8 mouse cellular contexts compared by ENCODE assay signal in genomic region chr4:149650493-149651193, GRCm38 (mm10). TPM values are rescaled to one million over a fixed set of nuclear protein-coding genes. Genes with fewer than 3 reads are reported as not detected.
DNase-seq lines count a peak whose midpoint lies in the region; ATAC-seq and TF ChIP-seq lines count a peak whose summit lies in the region.

No protein-coding gene starts in this region.

- H3K36me3 ChIP-seq in hindbrain, postnatal 0 days (ENCODE audit: insufficient read depth, low read length), result peaks cover 56% of the 10 kb centered on the region
- H3K36me3 ChIP-seq in midbrain, embryonic 14.5 days (ENCODE audit: control insufficient read depth, insufficient read depth, low read length), result peaks cover 100% of the 10 kb centered on the region

- H3K9ac ChIP-seq in hindbrain, postnatal 0 days (replicated peaks; ENCODE audit: low read length), result no peak overlapping the region
- no peak overlapping the region for H3K9ac ChIP-seq in midbrain, embryonic 14.5 days (replicated peaks; ENCODE audit: low read length)

- H3K4me3 ChIP-seq in hindbrain, postnatal 0 days (ENCODE audit: low read length), result no peak overlapping the region
- no peak overlapping the region for H3K4me3 ChIP-seq in midbrain, embryonic 14.5 days (replicated peaks; ENCODE audit: low read depth, low read length)

- H3K27ac ChIP-seq in hindbrain, postnatal 0 days, result no peak overlapping the region
- H3K27ac ChIP-seq in midbrain, embryonic 14.5 days (replicated peaks; ENCODE audit: low read depth, low read length), result no peak overlapping the region

- intact Hi-C loops in left cerebral cortex, postnatal 10 days (cut with DNase I), result loop anchor here (5.0 kb wide), 1 partner anchor 62 kb away; no protein-coding TSS in a partner anchor

- ATAC-seq in CD4-positive, CD25-positive, alpha-beta regulatory T cell, adult 4 months, result no peak
- peak; percentile 39; the same call in 1 of the 2 replicates for ATAC-seq in hindbrain, postnatal 0 days
- ATAC-seq in midbrain, embryonic 14.5 days (ENCODE audit: low FRiP score, low TSS enrichment), result no peak

- peak; percentile 88 for TF ChIP-seq CTCF in hindbrain, postnatal 0 days (IDR thresholded peaks at IDR 0.05; ENCODE audit: low read depth)

- no peaks in the 10 kb centered on the region for H3K9me3 ChIP-seq in hindbrain, postnatal 0 days (ENCODE audit: low read length)
- H3K9me3 ChIP-seq in midbrain, embryonic 14.5 days (ENCODE audit: control insufficient read depth, low read length), result no peaks in the 10 kb centered on the region

- H3K4me1 ChIP-seq in hindbrain, postnatal 0 days (ENCODE audit: insufficient read depth, low read length), result no peaks in the 10 kb centered on the region
- no peaks in the 10 kb centered on the region for H3K4me1 ChIP-seq in midbrain, embryonic 14.5 days (ENCODE audit: control insufficient read depth, insufficient read depth, low read length)

- 70% methylated on average over 24 of the region's 24 CpGs for WGBS in hindbrain, postnatal 0 days
- 72% methylated on average over 24 of the region's 24 CpGs for WGBS in midbrain, embryonic 14.5 days

- peak; percentile 76 for DNase-seq in CD4-positive, CD25-positive, alpha-beta regulatory T cell, adult 2 months (ENCODE audit: low read depth, low spot score)
- DNase-seq in c-Kit-negative CD71-positive TER-119-positive erythroid progenitor cells, embryonic 14.5 days (ENCODE audit: low read depth, low spot score), result peak; percentile 35
- peak; percentile 67 for DNase-seq in forelimb bud, embryonic 11.5 days (ENCODE audit: low read depth, low spot score)
- DNase-seq in hindbrain, postnatal 0 days (ENCODE audit: low spot score), result peak; percentile 83
- DNase-seq in left cerebral cortex, postnatal 10 days (ENCODE audit: extremely low spot score in 1 of 2, low spot score in 2 of 2), result peak; percentile 52 to 90
- peak; percentile 79 for DNase-seq in midbrain, embryonic 14.5 days
- peak; percentile 44 to 69 for DNase-seq in spleen, postnatal 14 days (ENCODE audit: low spot score in 2 of 2)

- no peaks in the 10 kb centered on the region for H3K27me3 ChIP-seq in hindbrain, postnatal 0 days (ENCODE audit: insufficient read depth, low read length)
- H3K27me3 ChIP-seq in midbrain, embryonic 14.5 days (ENCODE audit: control insufficient read depth, insufficient read depth, low read length), result no peaks in the 10 kb centered on the region

- no peak overlapping the region for H3K4me2 ChIP-seq in hindbrain, postnatal 0 days (ENCODE audit: low read depth, low read length)
- no peak overlapping the region for H3K4me2 ChIP-seq in midbrain, embryonic 14.5 days (ENCODE audit: low read length)

RNA-seq across cellular contexts. Expression of gene Pik3cd, which starts 51.7 kb away (rescaled TPM):
- 100 to 1,000 TPM; 102 to 179 TPM for polyA plus RNA-seq in CD4-positive, CD25-positive, alpha-beta regulatory T cell, adult 4 months (2017; shearing (Covaris generic))
- total RNA-seq in hindbrain, postnatal 0 days (2014; rRNA removed), result 17.4 and 20.8 TPM in 2 replicates
- polyA plus RNA-seq in hindbrain, postnatal 0 days (2015; fragmentation: Nextera tagmentation; extraction: Ambion mirVana), result 9.2 and 10.1 TPM in 2 replicates
- 10 to 100 TPM; 28.1 to 37.1 TPM for total RNA-seq in left cerebral cortex, postnatal 10 days (2021)
- 12.7 and 14.2 TPM in 2 replicates for polyA plus RNA-seq in midbrain, embryonic 14.5 days (2014; fragmentation: Nextera tagmentation; extraction: Ambion mirVana)
